Mouse (Mus musculus) bone marrow macrophage, adult 2 months (primary cell): ENCODE data around the gene Srbd1.

Experiments
- CTCF ChIP-seq: IDR thresholded peaks from 2 replicates; pipeline ENCODE4 v1.5.1; 2012; ENCODE audit warnings: low read depth, mild to moderate bottlenecking, low read length, moderate library complexity
- POLR2A ChIP-seq: IDR thresholded peaks from 2 replicates; pipeline ENCODE4 v1.6.1; 2012; ENCODE audit warnings: mild to moderate bottlenecking, low read depth, low read length, borderline replicate concordance

DNA sequence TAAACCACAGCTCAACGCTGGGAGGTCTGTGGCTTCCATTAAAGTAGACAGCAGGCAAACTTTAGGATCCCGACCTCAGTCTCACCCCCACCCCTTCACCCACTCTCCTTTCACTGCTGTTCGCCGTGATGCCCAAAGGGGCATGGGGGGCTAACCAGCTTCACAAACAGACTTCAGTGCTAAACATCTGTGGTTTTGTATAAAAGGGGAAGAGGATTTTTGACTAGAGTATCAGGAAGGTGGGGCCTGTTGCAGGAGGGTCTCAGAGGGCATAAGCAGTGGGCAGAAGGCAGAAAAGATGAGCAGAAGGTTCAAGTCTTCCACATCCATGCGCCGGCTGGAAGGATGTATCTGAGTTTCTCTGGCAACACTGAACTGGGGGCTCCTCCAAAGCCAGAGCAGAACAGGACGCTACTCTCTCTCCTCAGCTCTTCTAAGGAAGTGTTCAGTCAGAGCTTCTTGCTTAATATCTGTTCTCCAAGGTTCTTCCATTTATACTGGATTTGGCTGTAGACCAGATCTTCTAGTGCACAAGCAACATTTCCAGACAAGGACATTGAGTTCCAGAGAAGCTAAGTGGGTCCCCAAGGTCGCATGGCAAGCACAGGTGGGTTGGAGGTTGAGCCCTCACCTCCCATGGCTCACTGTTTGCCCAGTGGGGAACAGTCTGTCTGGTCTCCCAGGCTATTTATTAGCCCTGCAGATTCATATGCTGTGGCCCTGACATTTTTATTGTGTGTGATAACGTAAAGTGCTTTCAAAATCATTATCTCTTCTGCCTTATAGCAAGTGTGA lies 25.4 kb upstream of the Srbd1 start:
- no peak for TF ChIP-seq POLR2A
- no peak for TF ChIP-seq CTCF
